Mouse (Mus musculus) inflammation-experienced regulatory T-cells, adult 6 months (primary cell): Measurements from ENCODE around the gene Btbd9. TPM values are rescaled to one million over a fixed set of nuclear protein-coding genes. Genes with fewer than 3 reads are reported as not detected.

Experiments
- polyA plus RNA-seq, 3 experiments: library from polyadenylated mRNA; unstranded; fragments of 100-300 nt; shearing (Covaris generic); gene quantifications; one replicate each; pipeline ENCODE4 v1.2.1; 2017

Btbd9 gene
- polyA plus RNA-seq, 3 experiments from 2014 or later, result 41.5 to 78.0 (median 69.7) TPM

Other genes with a start within 250 kb of the Btbd9 start
- gene Dnah8, start 47.9 kb upstream of the Btbd9 start, polyA plus RNA-seq, result 10 to 100 TPM; 18.6 to 20.0 (median 19.2) TPM
- gene Glo1, start 50.4 kb upstream of the Btbd9 start, polyA plus RNA-seq, result 100 to 1,000 TPM; 115 to 125 (median 121) TPM